23 mouse cellular contexts compared by ENCODE assay signal in the genomic region with DNA sequence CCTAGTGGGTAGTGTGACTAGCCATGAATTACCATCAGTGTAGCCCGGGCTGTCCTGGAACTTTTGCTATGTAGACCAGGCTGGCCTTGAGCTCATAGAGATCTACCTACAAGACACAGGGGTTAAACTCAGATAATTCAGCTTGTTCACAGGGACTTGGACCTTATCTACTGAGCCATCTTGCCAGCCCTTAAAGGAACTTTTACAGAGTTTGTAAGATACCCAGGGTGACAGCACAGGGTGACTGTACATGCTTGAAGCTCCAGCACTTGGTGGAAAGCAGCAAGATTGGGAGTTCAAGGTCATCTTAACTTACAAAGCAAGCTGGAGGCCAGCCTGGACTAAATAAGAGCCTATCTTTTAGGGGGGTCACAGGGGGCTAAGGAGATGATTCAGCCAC. TPM values are rescaled to one million over a fixed set of nuclear protein-coding genes. Genes with fewer than 3 reads are reported as not detected.
A peak's percentile ranks its signal among the peaks of the same experiment; 100 is the strongest.
DNase-seq lines count a peak whose midpoint lies in the region; ATAC-seq and TF ChIP-seq lines count a peak whose summit lies in the region.
"Had no signal": no experiment of that assay in that cellular context is flagged by ENCODE, and none has a peak within 500 bp of the region (broad histone marks: within the 10 kb centered on the region; RNA-seq: fewer than 3 reads in every experiment).

No protein-coding gene starts in this region.

- peaks cover 26% of the 10 kb centered on the region for H3K36me3 ChIP-seq in liver, embryonic 12.5 days
- H3K36me3 ChIP-seq in liver, postnatal 0 days (replicated peaks; ENCODE audit: insufficient read depth, low read length), result peaks cover 7% of the 10 kb centered on the region; the same call in 1 of the 2 replicates
- H3K36me3 ChIP-seq in MEL (ENCODE audit: control insufficient read depth in 1 of 2, insufficient read depth in 2 of 2, low read length in 2 of 2), result peaks cover 0 to 39% of the 10 kb centered on the region in 2 experiments; a peak in 2 of 4 replicates
- H3K36me3 ChIP-seq in liver, embryonic 13.5 days, result peaks cover 20% of the 10 kb centered on the region
- H3K36me3 ChIP-seq in liver, embryonic 16.5 days (ENCODE audit: control insufficient read depth, insufficient read depth), result no peaks in the 10 kb centered on the region
- peaks cover 15% of the 10 kb centered on the region for H3K36me3 ChIP-seq in heart, embryonic 12.5 days
- H3K36me3 ChIP-seq: hindbrain, embryonic 15.5 days had no signal

- 56% methylated on average over 1 of the region's 1 CpGs for WGBS in liver, embryonic 12.5 days (ENCODE audit: insufficient replicate concordance)
- WGBS in liver, postnatal 0 days (ENCODE audit: insufficient replicate concordance), result 68% methylated on average over 1 of the region's 1 CpGs
- 46% methylated on average over 1 of the region's 1 CpGs for WGBS in liver, embryonic 13.5 days (ENCODE audit: insufficient replicate concordance)
- WGBS in liver, embryonic 16.5 days (ENCODE audit: insufficient replicate concordance), result 62% methylated on average over 1 of the region's 1 CpGs
- whole genome bisulfite sequencing in heart, embryonic 12.5 days, result 84% methylated on average over 1 of the region's 1 CpGs

- no peak for TF ChIP-seq CTCF in liver, postnatal 0 days (IDR thresholded peaks at IDR 0.05; ENCODE audit: low read depth)
- TF ChIP-seq CTCF in MEL (IDR thresholded peaks at IDR 0.05 in 2 of 3, conservative IDR thresholded peaks at IDR 0.05 in 1 of 3; ENCODE audit: control insufficient read depth in 1 of 3, insufficient read depth in 1 of 3, low read depth in 2 of 3, low read length in 3 of 3, poor library complexity in 1 of 3, severe bottlenecking in 1 of 3), result no peak

- peak overlapping the region; percentile 45; the same call in 1 of the 2 replicates for H3K9ac ChIP-seq in liver, embryonic 12.5 days
- H3K9ac ChIP-seq in liver, postnatal 0 days (replicated peaks), result no peak overlapping the region
- no peak overlapping the region for H3K9ac ChIP-seq in MEL (ENCODE audit: control insufficient read depth, low read depth, low read length, poor library complexity, severe bottlenecking)
- H3K9ac ChIP-seq in liver, embryonic 13.5 days, result peak overlapping the region; percentile 73
- no peak overlapping the region for H3K9ac ChIP-seq in liver, embryonic 16.5 days (ENCODE audit: low read depth, low read length)
- no peak overlapping the region for H3K9ac ChIP-seq in heart, embryonic 12.5 days
- H3K9ac ChIP-seq: embryonic facial prominence, embryonic 13.5 days; forebrain, embryonic 12.5 days; forebrain, embryonic 15.5 days; heart, embryonic 13.5 days; hindbrain, embryonic 15.5 days had no signal

- no peak for ATAC-seq in liver, embryonic 12.5 days
- no peak for ATAC-seq in liver, postnatal 0 days
- no peak for ATAC-seq in liver, embryonic 13.5 days (ENCODE audit: low read depth)
- ATAC-seq in liver, embryonic 16.5 days (ENCODE audit: low read depth), result no peak
- no peak for ATAC-seq in heart, embryonic 12.5 days (ENCODE audit: insufficient number of reproducible peaks, low FRiP score)
- ATAC-seq: forebrain, embryonic 15.5 days had no signal

- TF ChIP-seq EP300 in liver, postnatal 0 days (IDR thresholded peaks at IDR 0.05; ENCODE audit: low read depth), result no peak
- TF ChIP-seq EP300 in MEL (IDR thresholded peaks at IDR 0.05; ENCODE audit: low read depth in 1 of 2, low read length in 2 of 2), result no peak

- no peaks in the 10 kb centered on the region for H3K9me3 ChIP-seq in liver, embryonic 12.5 days (replicated peaks)
- H3K9me3 ChIP-seq in liver, postnatal 0 days (ENCODE audit: low read length), result no peaks in the 10 kb centered on the region
- H3K9me3 ChIP-seq in MEL (replicated peaks; ENCODE audit: insufficient read depth, low read length), result no peaks in the 10 kb centered on the region
- H3K9me3 ChIP-seq in liver, embryonic 13.5 days (replicated peaks), result no peaks in the 10 kb centered on the region
- no peaks in the 10 kb centered on the region for H3K9me3 ChIP-seq in liver, embryonic 16.5 days (replicated peaks; ENCODE audit: control insufficient read depth, low read length)
- H3K9me3 ChIP-seq in heart, embryonic 12.5 days (replicated peaks), result no peaks in the 10 kb centered on the region
- H3K9me3 ChIP-seq: embryonic facial prominence, embryonic 13.5 days; forebrain, embryonic 12.5 days; forebrain, embryonic 15.5 days; heart, embryonic 13.5 days; hindbrain, embryonic 15.5 days had no signal

- peak overlapping the region; percentile 90 for H3K27ac ChIP-seq in liver, embryonic 12.5 days
- no peak overlapping the region for H3K27ac ChIP-seq in liver, postnatal 0 days (ENCODE audit: low read depth)
- no peak overlapping the region for H3K27ac ChIP-seq in MEL (ENCODE audit: control insufficient read depth, low read depth, low read length)
- H3K27ac ChIP-seq in liver, embryonic 13.5 days, result peak overlapping the region; percentile 92
- H3K27ac ChIP-seq in liver, embryonic 16.5 days (ENCODE audit: low read length), result peak overlapping the region; percentile 12
- H3K27ac ChIP-seq in heart, embryonic 12.5 days (ENCODE audit: poor library complexity, severe bottlenecking), result no peak overlapping the region
- H3K27ac ChIP-seq: forebrain, embryonic 12.5 days; forebrain, embryonic 15.5 days; heart, embryonic 13.5 days; hindbrain, embryonic 15.5 days had no signal

- H3K4me2 ChIP-seq in liver, embryonic 12.5 days, result peak overlapping the region; percentile 21
- no peak overlapping the region for H3K4me2 ChIP-seq in liver, postnatal 0 days (ENCODE audit: low read depth, low read length)
- H3K4me2 ChIP-seq in liver, embryonic 13.5 days, result peak overlapping the region; percentile 20
- no peak overlapping the region for H3K4me2 ChIP-seq in liver, embryonic 16.5 days (ENCODE audit: low read depth, low read length)
- H3K4me2 ChIP-seq in heart, embryonic 12.5 days, result no peak overlapping the region
- H3K4me2 ChIP-seq: embryonic facial prominence, embryonic 13.5 days; forebrain, embryonic 12.5 days; forebrain, embryonic 15.5 days; heart, embryonic 13.5 days; hindbrain, embryonic 15.5 days had no signal

- peaks cover 79% of the 10 kb centered on the region for H3K4me1 ChIP-seq in liver, embryonic 12.5 days
- H3K4me1 ChIP-seq in liver, postnatal 0 days (ENCODE audit: insufficient read depth), result peaks cover 55% of the 10 kb centered on the region
- peaks cover 6 to 40% of the 10 kb centered on the region in 2 experiments for H3K4me1 ChIP-seq in MEL (ENCODE audit: control insufficient read depth in 1 of 2, insufficient read depth in 2 of 2, low read length in 2 of 2)
- peaks cover 81% of the 10 kb centered on the region for H3K4me1 ChIP-seq in liver, embryonic 13.5 days (replicated peaks)
- H3K4me1 ChIP-seq in liver, embryonic 16.5 days (ENCODE audit: control insufficient read depth, low read depth, low read length), result peaks cover 74% of the 10 kb centered on the region
- peaks cover 43% of the 10 kb centered on the region for H3K4me1 ChIP-seq in heart, embryonic 12.5 days (replicated peaks)

- no peak for DNase-seq in liver, postnatal 0 days
- no peak for DNase-seq in MEL (ENCODE audit: low read depth, low spot score)
- DNase-seq in liver, embryonic 13.5 days, result peak; percentile 42
- no peak for DNase-seq in T-cell, adult 2 months (ENCODE audit: low spot score)
- DNase-seq: adrenal gland, postnatal 10 days; adrenal gland, postnatal 36 days; B cell, adult 2 months; cerebellum, adult 11 months; cerebellum, adult 2 months; cerebellum, postnatal 25 days; gastrocnemius, postnatal 25 days; heart, adult 18-20 months; heart, postnatal 14 days; heart, postnatal 4 days had no signal

- no peaks in the 10 kb centered on the region for H3K27me3 ChIP-seq in liver, embryonic 12.5 days (replicated peaks)
- no peaks in the 10 kb centered on the region for H3K27me3 ChIP-seq in liver, postnatal 0 days (ENCODE audit: insufficient read depth, low read length)
- H3K27me3 ChIP-seq in MEL (ENCODE audit: control insufficient read depth in 1 of 2, insufficient read depth in 2 of 2, low read length in 2 of 2), result no peaks in the 10 kb centered on the region
- no peaks in the 10 kb centered on the region for H3K27me3 ChIP-seq in liver, embryonic 13.5 days
- H3K27me3 ChIP-seq in liver, embryonic 16.5 days (ENCODE audit: control insufficient read depth, insufficient read depth, low read depth, low read length), result no peaks in the 10 kb centered on the region
- H3K27me3 ChIP-seq in heart, embryonic 12.5 days (replicated peaks), result no peaks in the 10 kb centered on the region
- H3K27me3 ChIP-seq: embryonic facial prominence, embryonic 13.5 days; forebrain, embryonic 12.5 days; forebrain, embryonic 15.5 days; heart, embryonic 13.5 days; hindbrain, embryonic 15.5 days had no signal

- TF ChIP-seq POLR2A in MEL (IDR thresholded peaks at IDR 0.05; ENCODE audit: control insufficient read depth in 1 of 2, insufficient read depth in 1 of 2, low read depth in 1 of 2, low read length in 2 of 2, poor library complexity in 1 of 2), result no peak

- no peak for TF ChIP-seq RAD21 in MEL (IDR thresholded peaks at IDR 0.05; ENCODE audit: low read depth, low read length)

- H3K4me3 ChIP-seq in liver, embryonic 12.5 days, result no peak overlapping the region
- no peak overlapping the region for H3K4me3 ChIP-seq in liver, postnatal 0 days (ENCODE audit: low read depth, low read length)
- H3K4me3 ChIP-seq in MEL (ENCODE audit: control insufficient read depth in 1 of 2, insufficient read depth in 1 of 2, low read depth in 2 of 2, low read length in 2 of 2), result no peak overlapping the region
- no peak overlapping the region for H3K4me3 ChIP-seq in liver, embryonic 13.5 days (replicated peaks)
- no peak overlapping the region for H3K4me3 ChIP-seq in liver, embryonic 16.5 days (ENCODE audit: low read depth, low read length)
- no peak overlapping the region for H3K4me3 ChIP-seq in heart, embryonic 12.5 days
- H3K4me3 ChIP-seq: embryonic facial prominence, embryonic 13.5 days; erythroblast, embryonic 14.5 days; forebrain, embryonic 12.5 days; forebrain, embryonic 15.5 days; heart, embryonic 13.5 days; hindbrain, embryonic 15.5 days had no signal

- H3K79me2 ChIP-seq in MEL (ENCODE audit: control insufficient read depth, insufficient read depth, low read length, poor library complexity), result peaks cover 53% of the 10 kb centered on the region

RNA-seq across cellular contexts. Expression of a gene that starts 4.1 kb away (rescaled TPM):
- polyA plus RNA-seq in liver, embryonic 12.5 days (2016; fragmentation: Nextera tagmentation; extraction: Ambion mirVana), result 13.3 and 14.3 TPM in 2 replicates
- polyA plus RNA-seq in liver, postnatal 0 days (2015; fragmentation: Nextera tagmentation; extraction: Ambion mirVana), result 3.9 and 5.6 TPM in 2 replicates
- total RNA-seq in MEL (2012; rRNA removed), result 26.2 and 26.3 TPM in 2 replicates
- polyA plus RNA-seq in MEL (2012; ENCODE audit: insufficient read depth in 1 of 2, insufficient read length in 2 of 2, low read depth in 1 of 2, low replicate concordance in 2 of 2, missing spikeins in 1 of 2), result 100 to 1,000 TPM in 1 of 2 experiments, 10 to 100 TPM in 1; 40.3 to 217 TPM
- polyA plus RNA-seq in liver, embryonic 13.5 days (2015; fragmentation: Nextera tagmentation; extraction: Ambion mirVana), result 8.4 and 10.7 TPM in 2 replicates
- 4.7 and 4.8 TPM in 2 replicates for polyA plus RNA-seq in liver, embryonic 16.5 days (2015; fragmentation: Nextera tagmentation; extraction: Ambion mirVana)
- 8.1 and 8.4 TPM in 2 replicates for polyA plus RNA-seq in heart, embryonic 12.5 days (2016; fragmentation: Nextera tagmentation; extraction: Ambion mirVana)

RNA-seq across cellular contexts. Expression of a gene that starts 13.9 kb away (rescaled TPM):
- polyA plus RNA-seq in liver, embryonic 12.5 days (2016; fragmentation: Nextera tagmentation; extraction: Ambion mirVana), result 5.1 and 5.6 TPM in 2 replicates
- polyA plus RNA-seq in liver, postnatal 0 days (2015; fragmentation: Nextera tagmentation; extraction: Ambion mirVana), result 1.00 and 3.0 TPM in 2 replicates
- 14.6 and 18.8 TPM in 2 replicates for total RNA-seq in MEL (2012; rRNA removed)
- polyA plus RNA-seq in MEL (2012; ENCODE audit: insufficient read depth in 1 of 2, insufficient read length in 2 of 2, low read depth in 1 of 2, low replicate concordance in 2 of 2, missing spikeins in 1 of 2), result 10 to 100 TPM in 1 of 2 experiments, not detected in 1; 15.3 TPM
- polyA plus RNA-seq in liver, embryonic 13.5 days (2015; fragmentation: Nextera tagmentation; extraction: Ambion mirVana), result 3.1 and 3.2 TPM in 2 replicates
- 2.9 and 4.4 TPM in 2 replicates for polyA plus RNA-seq in liver, embryonic 16.5 days (2015; fragmentation: Nextera tagmentation; extraction: Ambion mirVana)
- 228 and 230 TPM in 2 replicates for polyA plus RNA-seq in heart, embryonic 12.5 days (2016; fragmentation: Nextera tagmentation; extraction: Ambion mirVana)
- polyA plus RNA-seq: erythroblast, embryonic 14.5 days had no signal

RNA-seq across cellular contexts. Expression of a gene that starts 39.0 kb away (rescaled TPM):
- 6.1 and 7.3 TPM in 2 replicates for polyA plus RNA-seq in liver, embryonic 12.5 days (2016; fragmentation: Nextera tagmentation; extraction: Ambion mirVana)
- 1.7 and 1.9 TPM in 2 replicates for polyA plus RNA-seq in liver, postnatal 0 days (2015; fragmentation: Nextera tagmentation; extraction: Ambion mirVana)
- 0.42 and 0.62 TPM in 2 replicates for total RNA-seq in MEL (2012; rRNA removed)
- 1 to 10 TPM in 1 of 2 experiments, not detected in 1; 5.0 TPM for polyA plus RNA-seq in MEL (2012; ENCODE audit: insufficient read depth in 1 of 2, insufficient read length in 2 of 2, low read depth in 1 of 2, low replicate concordance in 2 of 2, missing spikeins in 1 of 2)
- polyA plus RNA-seq in liver, embryonic 13.5 days (2015; fragmentation: Nextera tagmentation; extraction: Ambion mirVana), result 2.4 and 2.8 TPM in 2 replicates
- polyA plus RNA-seq in liver, embryonic 16.5 days (2015; fragmentation: Nextera tagmentation; extraction: Ambion mirVana), result 2.1 and 2.5 TPM in 2 replicates
- polyA plus RNA-seq in heart, embryonic 12.5 days (2016; fragmentation: Nextera tagmentation; extraction: Ambion mirVana), result 24.9 and 25.5 TPM in 2 replicates

Comparison
In these comparisons a context has a peak if more than half of its experiments do, and no peak if none do; other contexts are left out.
1. H3K27ac ChIP-seq: peak in liver, embryonic 12.5 days (single experiment), liver, embryonic 13.5 days (single experiment) and liver, embryonic 16.5 days (single experiment); none in liver, postnatal 0 days (single experiment), MEL (single experiment) and heart, embryonic 12.5 days (single experiment).
2. H3K4me2 ChIP-seq: peak in liver, embryonic 12.5 days (single experiment) and liver, embryonic 13.5 days (single experiment); none in liver, postnatal 0 days (single experiment), liver, embryonic 16.5 days (single experiment) and heart, embryonic 12.5 days (single experiment).
3. H3K9ac ChIP-seq: peak in liver, embryonic 12.5 days (single experiment) and liver, embryonic 13.5 days (single experiment); none in liver, postnatal 0 days (single experiment), MEL (single experiment), liver, embryonic 16.5 days (single experiment) and heart, embryonic 12.5 days (single experiment).
4. RNA of a gene that starts 13.9 kb away (polyA plus RNA-seq): 228 to 230 TPM in heart, embryonic 12.5 days; 15.3 TPM in MEL, 5.1 to 5.6 TPM in liver, embryonic 12.5 days, 2.9 to 4.4 TPM in liver, embryonic 16.5 days, 3.1 to 3.2 TPM in liver, embryonic 13.5 days and 1.00 to 3.0 TPM in liver, postnatal 0 days; every median in the first group is over 10 times any median in the second.